Mouse (Mus musculus) skeletal muscle tissue, adult 2 months (tissue): ENCODE data around the gene Fancc.
A peak's percentile ranks its signal among the peaks of the same experiment; 100 is the strongest.

Experiments
- DNase-seq: peaks from one replicate; pipeline ENCODE4 v3.0.0-alpha.2; 2012; ENCODE audit warnings: low read depth, low spot score

Gene Fancc

DNA sequence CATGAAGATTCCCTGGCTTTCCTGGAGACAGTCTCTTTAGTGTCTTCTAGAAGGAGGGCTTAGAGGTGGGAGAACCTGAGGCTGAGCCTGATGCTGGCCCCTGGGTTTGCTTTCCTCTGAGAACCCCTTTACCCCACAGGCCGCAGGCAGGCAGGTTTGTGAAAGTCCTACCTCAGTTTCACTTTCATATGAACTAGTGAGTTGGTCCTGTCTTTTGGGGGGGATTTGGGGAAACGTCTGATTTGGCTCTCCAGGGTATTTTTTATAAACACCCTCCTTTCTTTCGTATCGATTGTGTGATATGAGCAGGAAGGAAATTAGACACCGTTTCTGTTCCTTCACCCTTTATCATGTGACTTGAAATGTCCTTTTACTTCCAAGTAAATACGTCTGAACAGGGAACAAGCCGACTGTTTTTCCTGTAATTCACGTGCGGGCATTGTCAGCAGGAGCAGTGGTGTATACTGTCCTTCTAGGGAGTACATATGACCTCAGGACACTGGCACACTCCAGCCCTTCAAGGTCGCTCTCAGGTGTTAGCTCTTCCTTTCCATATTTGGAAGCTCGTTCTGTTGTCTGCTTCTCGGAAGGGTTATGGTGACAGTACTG lies 250.6 kb downstream of the Fancc start:
- DNase-seq, result no peak

- no peak for DNase-seq
Observed at GRCm38 (mm10) chr13:63245812-63246211, 251.3 kb downstream of the Fancc start.

DNA sequence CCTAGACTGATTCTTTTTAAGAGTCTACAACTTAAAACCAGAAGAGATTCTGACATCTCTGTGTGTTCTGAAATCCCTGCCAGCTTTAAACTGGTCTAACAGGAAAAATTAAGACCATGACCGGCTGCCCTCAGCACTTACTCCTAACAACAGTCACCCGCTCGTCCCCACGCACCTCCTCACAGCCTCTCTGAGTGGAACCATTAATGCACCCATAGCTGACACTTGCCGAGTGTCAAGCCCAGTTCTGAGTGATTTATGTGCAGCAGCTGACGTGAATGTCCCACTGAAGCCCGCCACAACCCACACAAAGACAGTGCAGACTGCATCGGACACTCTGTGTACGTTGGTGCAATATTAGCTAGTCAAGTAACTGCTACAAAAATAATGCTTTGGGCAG lies 251.9 kb downstream of the Fancc start:
- peak; percentile 63 for DNase-seq

DNA sequence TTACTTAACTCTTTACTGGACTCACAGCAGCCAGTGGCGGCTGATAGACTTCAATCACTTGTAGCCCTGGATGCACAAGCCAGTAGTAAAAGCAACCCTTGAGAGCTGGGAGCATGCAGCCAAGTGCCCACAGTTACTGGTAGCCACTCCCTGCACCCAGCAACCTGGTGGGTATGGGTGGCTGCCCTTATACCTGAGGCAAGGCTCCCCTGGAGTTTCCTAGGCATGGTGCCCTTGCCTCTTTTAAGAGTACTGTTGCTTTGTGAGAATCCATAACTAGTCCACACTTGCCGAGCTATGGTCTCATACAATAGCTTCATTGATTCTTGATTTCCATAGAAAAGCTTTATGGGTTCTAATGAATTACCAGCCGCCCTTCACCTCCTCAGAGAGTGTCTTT lies 252.7 kb downstream of the Fancc start:
- DNase-seq, result no peak

DNA sequence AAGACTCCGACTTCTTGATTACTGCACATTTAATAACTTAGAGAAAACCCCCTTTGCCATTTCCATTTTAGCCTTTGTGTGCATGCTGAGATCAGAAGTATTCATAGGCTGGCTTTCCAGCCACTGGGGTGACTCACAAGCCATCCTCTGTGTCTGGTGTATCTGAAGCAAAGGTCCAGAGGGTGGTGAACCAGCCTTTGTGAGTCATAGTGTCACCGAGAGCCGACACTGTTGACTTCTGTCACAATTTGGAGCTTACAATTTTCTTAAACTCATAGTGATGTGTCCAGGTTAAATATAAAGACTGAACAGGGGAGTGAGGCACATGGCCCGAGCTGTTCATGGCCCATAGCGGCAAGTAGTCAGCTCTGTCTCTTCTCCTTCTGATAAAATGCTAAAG lies 253.5 kb downstream of the Fancc start:
- no peak for DNase-seq

GRCm38 (mm10) chr13:63242401-63243192 lies 254.5 kb downstream of the Fancc start:
- no peak for DNase-seq

DNA sequence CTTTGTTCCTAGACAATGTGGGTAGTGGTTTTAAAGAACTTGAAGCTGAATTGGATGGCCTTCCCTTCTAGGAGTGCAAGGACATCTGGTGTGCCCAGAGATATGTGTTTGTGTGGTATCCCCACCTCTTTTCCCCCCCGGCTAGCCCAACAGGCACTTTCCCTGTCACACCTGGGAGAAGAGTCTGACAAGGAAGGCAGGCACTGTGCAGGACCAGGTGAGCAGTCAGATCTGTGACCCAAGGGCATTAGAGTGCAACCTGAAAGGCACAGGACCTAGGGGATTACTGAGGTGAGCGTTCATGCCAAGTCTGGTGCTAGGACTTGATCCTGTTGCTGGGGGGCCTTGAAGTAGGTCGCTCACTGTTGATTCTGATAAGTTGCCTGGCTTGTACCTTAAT lies 255.4 kb downstream of the Fancc start:
- DNase-seq, result no peak

- DNase-seq, result peak; percentile 57
Observed at GRCm38 (mm10) chr13:63240835-63241234, 256.2 kb downstream of the Fancc start.

DNA sequence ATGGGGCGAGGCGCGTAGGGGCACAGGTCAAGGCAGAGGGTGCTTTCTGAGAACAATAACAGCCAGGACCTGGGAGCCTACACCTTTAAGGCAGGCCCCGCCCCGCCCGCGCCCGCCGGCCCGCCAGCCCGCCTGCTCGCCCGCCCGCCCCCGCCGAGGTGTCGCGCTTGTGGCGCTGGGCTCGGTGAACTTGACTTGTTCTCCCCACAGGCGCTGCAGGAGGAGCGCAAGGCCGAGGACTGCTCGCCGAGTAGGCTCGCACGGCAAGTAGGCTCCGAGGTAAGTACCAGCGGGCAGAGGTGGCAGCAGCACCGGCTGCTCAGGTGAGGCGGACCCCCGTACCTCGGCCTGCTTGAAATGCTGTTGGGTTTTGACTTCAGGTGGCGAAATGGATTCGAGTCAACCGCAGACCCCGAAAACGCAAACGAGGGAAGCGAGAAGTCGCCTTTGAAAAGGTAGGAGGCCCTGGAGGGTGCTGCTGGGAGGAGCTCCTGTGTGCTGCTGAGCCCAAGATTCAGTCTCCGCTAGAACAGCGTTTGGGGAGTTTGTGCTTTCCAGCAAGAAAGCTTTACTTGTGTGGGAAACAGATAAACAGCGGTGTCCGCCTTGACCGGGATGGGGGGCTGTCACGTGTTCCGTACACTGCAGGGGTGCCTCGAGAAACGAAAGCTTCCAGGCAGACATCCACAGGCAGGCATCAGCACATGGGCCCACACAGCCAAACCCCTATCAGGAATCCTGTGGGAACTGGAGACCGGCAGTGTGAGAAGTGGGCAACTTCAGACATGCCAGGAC lies 257.0 kb downstream of the Fancc start:
- DNase-seq, result peak; percentile 80

- no peak for DNase-seq
Observed at GRCm38 (mm10) chr13:63239301-63239804, 257.7 kb downstream of the Fancc start.

DNA sequence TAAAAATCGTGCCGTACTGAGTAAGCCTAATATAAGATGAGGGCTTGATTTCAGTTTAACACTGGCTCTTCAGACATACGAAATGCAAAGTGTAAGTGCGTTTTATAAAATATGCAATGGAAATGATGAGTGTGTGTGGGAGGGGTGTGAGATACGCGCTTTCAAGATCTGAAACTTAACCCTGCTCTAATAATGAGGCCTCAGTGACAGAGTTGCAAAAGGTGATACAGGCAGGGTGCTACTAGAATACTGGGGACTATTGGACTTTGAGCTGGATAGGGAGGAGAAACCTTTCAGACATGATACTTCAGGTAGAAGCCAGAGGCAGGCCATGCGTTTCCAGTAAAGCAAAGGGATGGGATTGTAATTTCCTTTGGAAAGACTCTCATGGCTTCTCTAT lies 259.0 kb downstream of the Fancc start:
- DNase-seq, result no peak

- no peak for DNase-seq
Observed at GRCm38 (mm10) chr13:63236159-63236893, 260.8 kb downstream of the Fancc start.

DNA sequence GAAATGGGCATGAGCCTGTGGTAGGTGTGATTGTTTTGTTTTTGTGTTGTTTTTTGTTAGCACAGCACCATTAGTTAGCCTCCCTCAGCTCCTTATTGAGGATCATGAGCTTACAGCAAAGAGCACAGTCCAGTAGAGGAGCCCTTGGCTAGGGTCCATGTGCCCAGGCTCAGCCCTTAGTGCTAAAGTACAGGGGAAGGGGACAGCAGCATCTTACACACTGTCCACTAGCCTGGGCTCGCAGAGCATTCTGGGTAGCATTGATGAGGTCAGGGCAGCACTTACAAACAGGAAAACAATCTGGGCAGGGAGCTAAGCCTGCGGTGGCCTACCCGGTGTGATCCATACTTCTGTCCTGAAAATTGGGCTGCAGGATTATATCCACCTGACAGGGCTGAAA lies 261.5 kb downstream of the Fancc start:
- no peak for DNase-seq
